ENCODE assay signal across 8 mouse cellular contexts in genomic region chr5:103995181-103995580, GRCm38 (mm10). TPM values are rescaled to one million over a fixed set of nuclear protein-coding genes. Genes with fewer than 3 reads are reported as not detected.
DNase-seq lines count a peak whose midpoint lies in the region; ATAC-seq and TF ChIP-seq lines count a peak whose summit lies in the region.
"Had no signal": no experiment of that assay in that cellular context is flagged by ENCODE, and none has a peak within 500 bp of the region (broad histone marks: within the 10 kb centered on the region; RNA-seq: fewer than 3 reads in every experiment).

No protein-coding gene starts in this region.

- DNase-seq in CD4-positive, CD25-positive, alpha-beta regulatory T cell, adult 2 months (ENCODE audit: low read depth, low spot score) = peak; percentile 56
- DNase-seq in Patski (ENCODE audit: low read depth, low spot score) = no peak
- DNase-seq in layer of hippocampus, adult 9-10 months (ENCODE audit: low spot score) = peak; percentile 29
- peak; percentile 10 for DNase-seq in telencephalon, adult 2 months (ENCODE audit: low read depth, low spot score)

- CTCF ChIA-PET in Patski (lab: Charles Lee) = interaction anchor here (0.7 to 1.7 kb wide), 14 partner anchors 14 to 345 kb away, joined by 3 to 14 read pairs (median 4); partner anchors contain the start of gene Hsd17b13

- H3K27ac ChIP-seq in intestine, embryonic 16.5 days (ENCODE audit: low read length) = no peak overlapping the region
- no peak overlapping the region for H3K27ac ChIP-seq in intestine, embryonic 15.5 days
- H3K27ac ChIP-seq in midbrain, embryonic 15.5 days = no peak overlapping the region
- H3K27ac ChIP-seq: limb, embryonic 13.5 days had no signal

- 0 out of 2 replicates have a peak, but pooled peaks cover 2% of the 10 kb centered on the region for H3K36me3 ChIP-seq in intestine, embryonic 16.5 days (ENCODE audit: control insufficient read depth, insufficient read depth, low read length)
- no peaks in the 10 kb centered on the region for H3K36me3 ChIP-seq in intestine, embryonic 15.5 days
- no peaks in the 10 kb centered on the region for H3K36me3 ChIP-seq in midbrain, embryonic 15.5 days (replicated peaks)
- H3K36me3 ChIP-seq: limb, embryonic 13.5 days had no signal

- ATAC-seq in intestine, embryonic 16.5 days = peak; percentile 34; the same call in 1 of the 2 replicates
- ATAC-seq in intestine, embryonic 15.5 days = no peak
- no peak for ATAC-seq in Patski
- no peak for ATAC-seq in midbrain, embryonic 15.5 days (replicated peaks)

- TF ChIP-seq CTCF in Patski (IDR thresholded peaks at IDR 0.05) = peak; percentile 77

- H3K4me3 ChIP-seq in intestine, embryonic 16.5 days (ENCODE audit: low read length) = no peak overlapping the region
- no peak overlapping the region for H3K4me3 ChIP-seq in intestine, embryonic 15.5 days (replicated peaks)
- H3K4me3 ChIP-seq in midbrain, embryonic 15.5 days = no peak overlapping the region
- H3K4me3 ChIP-seq: limb, embryonic 13.5 days had no signal

- in situ Hi-C loops in Patski (cut with MboI; ENCODE audit: low pct_unique_long_range_greater_than_20kb) = no loop called here

- peaks cover 3% of the 10 kb centered on the region; the same call in 1 of the 2 replicates for H3K4me1 ChIP-seq in intestine, embryonic 16.5 days (ENCODE audit: control insufficient read depth, insufficient read depth, low read length)
- H3K4me1 ChIP-seq in intestine, embryonic 15.5 days (replicated peaks) = no peaks in the 10 kb centered on the region
- no peaks in the 10 kb centered on the region for H3K4me1 ChIP-seq in midbrain, embryonic 15.5 days
- H3K4me1 ChIP-seq: limb, embryonic 13.5 days had no signal

- H3K9me3 ChIP-seq in intestine, embryonic 16.5 days (ENCODE audit: control insufficient read depth, low read length) = no peaks in the 10 kb centered on the region
- H3K9me3 ChIP-seq in intestine, embryonic 15.5 days = no peaks in the 10 kb centered on the region
- no peaks in the 10 kb centered on the region for H3K9me3 ChIP-seq in midbrain, embryonic 15.5 days
- H3K9me3 ChIP-seq: limb, embryonic 13.5 days had no signal

- no peaks in the 10 kb centered on the region for H3K27me3 ChIP-seq in intestine, embryonic 16.5 days (replicated peaks; ENCODE audit: control insufficient read depth, insufficient read depth, low read length)
- H3K27me3 ChIP-seq in intestine, embryonic 15.5 days (replicated peaks) = no peaks in the 10 kb centered on the region
- H3K27me3 ChIP-seq in Patski = peaks cover 2% of the 10 kb centered on the region
- no peaks in the 10 kb centered on the region for H3K27me3 ChIP-seq in midbrain, embryonic 15.5 days (replicated peaks)
- H3K27me3 ChIP-seq: limb, embryonic 13.5 days had no signal

- no peak overlapping the region for H3K4me2 ChIP-seq in intestine, embryonic 16.5 days (ENCODE audit: low read depth, low read length)
- no peak overlapping the region for H3K4me2 ChIP-seq in intestine, embryonic 15.5 days (replicated peaks)
- no peak overlapping the region for H3K4me2 ChIP-seq in midbrain, embryonic 15.5 days
- H3K4me2 ChIP-seq: limb, embryonic 13.5 days had no signal

- WGBS in intestine, embryonic 16.5 days = 65% methylated on average over 3 of the region's 3 CpGs
- 66% methylated on average over 3 of the region's 3 CpGs for WGBS in intestine, embryonic 15.5 days
- 60% methylated on average over 3 of the region's 3 CpGs for WGBS in midbrain, embryonic 15.5 days

- no peak overlapping the region for H3K9ac ChIP-seq in intestine, embryonic 16.5 days (ENCODE audit: low read depth, low read length)
- no peak overlapping the region for H3K9ac ChIP-seq in intestine, embryonic 15.5 days
- H3K9ac ChIP-seq in midbrain, embryonic 15.5 days = no peak overlapping the region
- H3K9ac ChIP-seq: limb, embryonic 13.5 days had no signal

- POLR2A ChIA-PET in Patski (lab: Charles Lee) = no interaction called here

RNA-seq across cellular contexts. Expression of gene Hsd17b13, which starts 18.0 kb away (rescaled TPM):
- polyA plus RNA-seq in intestine, embryonic 16.5 days (2015; fragmentation: Nextera tagmentation; extraction: Ambion mirVana) = 36.9 and 49.5 TPM in 2 replicates
- polyA plus RNA-seq in intestine, embryonic 15.5 days (2015; fragmentation: Nextera tagmentation; extraction: Ambion mirVana) = 22.0 and 24.0 TPM in 2 replicates
- not detected for polyA plus RNA-seq in Patski (2021)
- polyA plus RNA-seq in midbrain, embryonic 15.5 days (2015; fragmentation: Nextera tagmentation; extraction: Ambion mirVana) = 0.17 and 0.19 TPM in 2 replicates
- polyA plus RNA-seq: limb, embryonic 13.5 days had no signal

RNA-seq across cellular contexts. Expression of gene Hsd17b11, which starts 26.5 kb away (rescaled TPM):
- polyA plus RNA-seq in intestine, embryonic 16.5 days (2015; fragmentation: Nextera tagmentation; extraction: Ambion mirVana) = 10.6 and 10.7 TPM in 2 replicates
- 8.2 and 8.4 TPM in 2 replicates for polyA plus RNA-seq in intestine, embryonic 15.5 days (2015; fragmentation: Nextera tagmentation; extraction: Ambion mirVana)
- polyA plus RNA-seq in Patski (2021) = 14.3 TPM
- polyA plus RNA-seq in midbrain, embryonic 15.5 days (2015; fragmentation: Nextera tagmentation; extraction: Ambion mirVana) = 2.2 and 2.6 TPM in 2 replicates

RNA-seq across cellular contexts. Expression of gene Nudt9, which starts 50.9 kb away (rescaled TPM):
- polyA plus RNA-seq in intestine, embryonic 16.5 days (2015; fragmentation: Nextera tagmentation; extraction: Ambion mirVana) = 61.0 and 61.8 TPM in 2 replicates
- polyA plus RNA-seq in intestine, embryonic 15.5 days (2015; fragmentation: Nextera tagmentation; extraction: Ambion mirVana) = 61.7 and 63.6 TPM in 2 replicates
- polyA plus RNA-seq in Patski (2021) = 52.3 TPM
- 59.2 and 60.5 TPM in 2 replicates for polyA plus RNA-seq in midbrain, embryonic 15.5 days (2015; fragmentation: Nextera tagmentation; extraction: Ambion mirVana)

Comparison
In these comparisons a context has a peak if more than half of its experiments do, and no peak if none do; other contexts are left out.
1. RNA of gene Hsd17b13, which starts 18.0 kb away (polyA plus RNA-seq): 36.9 to 49.5 TPM in intestine, embryonic 16.5 days and 22.0 to 24.0 TPM in intestine, embryonic 15.5 days; 0.17 to 0.19 TPM in midbrain, embryonic 15.5 days and not detected in Patski (single experiment); every median in the first group is over 10 times any median in the second.